8 mouse cellular contexts compared by ENCODE assay signal in the genomic region with DNA sequence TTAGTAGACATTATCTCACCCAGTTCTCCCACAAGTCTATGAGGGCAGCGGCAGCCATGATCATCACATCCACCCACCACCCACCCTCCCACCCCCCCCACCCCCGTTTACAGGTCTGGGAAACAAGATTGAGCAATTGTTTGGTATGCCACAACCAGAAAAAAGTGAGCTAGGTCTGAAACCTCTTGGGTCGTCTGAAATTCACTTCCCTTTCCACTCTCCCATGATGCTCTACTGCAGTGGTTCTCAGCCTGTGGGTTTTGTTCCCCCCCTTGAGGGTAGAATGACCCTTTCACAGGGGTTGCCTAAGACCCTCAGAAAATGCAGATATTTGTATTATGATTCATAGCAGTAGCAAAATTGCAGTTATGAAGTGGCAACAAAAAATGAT.
DNase-seq lines count a peak whose midpoint lies in the region; ATAC-seq and TF ChIP-seq lines count a peak whose summit lies in the region.

No protein-coding gene starts in this region.

- H3K27me3 ChIP-seq in heart, embryonic 11.5 days (ENCODE audit: control insufficient read depth, insufficient read depth, low read length), result no peaks in the 10 kb centered on the region
- no peaks in the 10 kb centered on the region for H3K27me3 ChIP-seq in kidney, postnatal 0 days (ENCODE audit: insufficient read depth, low read length)
- no peaks in the 10 kb centered on the region for H3K27me3 ChIP-seq in myocyte (ENCODE audit: control insufficient read depth, insufficient read depth, insufficient read length)

- H3K4me3 ChIP-seq in heart, embryonic 11.5 days (ENCODE audit: low read depth, low read length), result no peak overlapping the region
- no peak overlapping the region for H3K4me3 ChIP-seq in kidney, postnatal 0 days (replicated peaks; ENCODE audit: low read depth, low read length)
- peak overlapping the region; percentile 8 for H3K4me3 ChIP-seq in myocyte

- ATAC-seq in heart, embryonic 11.5 days (replicated peaks; ENCODE audit: insufficient number of reproducible peaks, low FRiP score, low TSS enrichment), result no peak
- no peak for ATAC-seq in kidney, postnatal 0 days (replicated peaks; ENCODE audit: low FRiP score, low read depth)
- peak; percentile 31; the same call in 1 of the 2 replicates for ATAC-seq in common myeloid progenitor, adult 5-6 weeks (replicated peaks; ENCODE audit: low read depth, poor library complexity, severe bottlenecking)

- TF ChIP-seq CTCF in kidney, postnatal 0 days (IDR thresholded peaks at IDR 0.05; ENCODE audit: low read depth), result no peak

- H3K27ac ChIP-seq in heart, embryonic 11.5 days (ENCODE audit: low read depth, low read length), result peak overlapping the region; percentile 37; the same call in 1 of the 2 replicates
- peak overlapping the region; percentile 63 for H3K27ac ChIP-seq in kidney, postnatal 0 days

- H3ac ChIP-seq in myocyte (ENCODE audit: control insufficient read depth, insufficient read length), result no peak overlapping the region

- 61% methylated on average over 3 of the region's 3 CpGs for WGBS in heart, embryonic 11.5 days (ENCODE audit: insufficient replicate concordance)
- WGBS in kidney, postnatal 0 days, result 64% methylated on average over 3 of the region's 3 CpGs

- no peaks in the 10 kb centered on the region for H3K36me3 ChIP-seq in heart, embryonic 11.5 days (ENCODE audit: control insufficient read depth, insufficient read depth, low read length)
- no peaks in the 10 kb centered on the region for H3K36me3 ChIP-seq in kidney, postnatal 0 days (ENCODE audit: insufficient read depth, low read length)
- H3K36me3 ChIP-seq in myocyte (ENCODE audit: control insufficient read depth, insufficient read depth), result no peaks in the 10 kb centered on the region

- intact Hi-C loops in heart, postnatal 10 days (cut with DNase I), result loop anchor here (2.0 to 5.0 kb wide), 4 partner anchors 85 to 605 kb away; no protein-coding TSS in a partner anchor

- H3K4me1 ChIP-seq in heart, embryonic 11.5 days (ENCODE audit: control insufficient read depth, insufficient read depth, low read length), result peaks cover 4% of the 10 kb centered on the region; the same call in 1 of the 2 replicates
- 0 out of 2 replicates have a peak, but pooled peaks cover 2% of the 10 kb centered on the region for H3K4me1 ChIP-seq in kidney, postnatal 0 days (replicated peaks; ENCODE audit: insufficient read depth, low read length)

- H3K79me2 ChIP-seq in myocyte (ENCODE audit: control insufficient read depth, insufficient read depth), result no peaks in the 10 kb centered on the region

- no peaks in the 10 kb centered on the region for H3K9me3 ChIP-seq in heart, embryonic 11.5 days (replicated peaks; ENCODE audit: control insufficient read depth, low read length)
- H3K9me3 ChIP-seq in kidney, postnatal 0 days (replicated peaks; ENCODE audit: low read length), result no peaks in the 10 kb centered on the region

- no peak for DNase-seq in heart, postnatal 10 days
- no peak for DNase-seq in kidney, postnatal 0 days (ENCODE audit: low spot score)
- DNase-seq in kidney, adult 18-20 months, result no peak
- DNase-seq in c-Kit-positive CD71-positive TER-119-positive erythroid progenitor cells, embryonic 14.5 days (ENCODE audit: low spot score), result no peak
- no peak for DNase-seq in spleen, postnatal 36 days (ENCODE audit: low spot score in 2 of 2)

- no peak overlapping the region for H3K9ac ChIP-seq in heart, embryonic 11.5 days (ENCODE audit: low read depth, low read length)
- H3K9ac ChIP-seq in kidney, postnatal 0 days (ENCODE audit: low read depth, low read length), result no peak overlapping the region

- H3K4me2 ChIP-seq in heart, embryonic 11.5 days, result no peak overlapping the region
- no peak overlapping the region for H3K4me2 ChIP-seq in kidney, postnatal 0 days (ENCODE audit: low read length)
- peak overlapping the region; percentile 70 for H3K4me2 ChIP-seq in myocyte (ENCODE audit: low read depth)

- TF ChIP-seq POLR2A in myocyte (IDR thresholded peaks at IDR 0.05; ENCODE audit: insufficient read length, low read depth), result no peak

TF ChIP-seq in myocyte, 11 proteins besides CTCF, POLR2A, EP300 and RAD21:
- TF ChIP-seq REST (IDR thresholded peaks at IDR 0.05; ENCODE audit: insufficient read depth, insufficient read length) (no peak), TCF12 (IDR thresholded peaks at IDR 0.05; ENCODE audit: insufficient read depth, poor library complexity, severe bottlenecking) (no peak), MAX (IDR thresholded peaks at IDR 0.05; ENCODE audit: low read depth) (no peak), MYOG (IDR thresholded peaks at IDR 0.05; ENCODE audit: control insufficient read depth in 1 of 3, insufficient read depth in 1 of 3, insufficient read length in 2 of 3, low read depth in 2 of 3) (no peak), POLR2AphosphoS2 (IDR thresholded peaks at IDR 0.05; ENCODE audit: insufficient read length, low read depth) (no peak), CEBPB (IDR thresholded peaks at IDR 0.05; ENCODE audit: insufficient read depth, poor library complexity, severe bottlenecking) (0 out of 2 replicates have a peak, but pooled peaks have one; percentile 34), TCF3 (IDR thresholded peaks at IDR 0.05; ENCODE audit: insufficient read length, low read depth) (no peak), MYOD1 (IDR thresholded peaks at IDR 0.05; ENCODE audit: control insufficient read depth in 1 of 3, insufficient read length in 2 of 3, low read depth in 2 of 3) (no peak)
